Mouse (Mus musculus): ENCODE measurements at regions not wholly inside any gene's neighbourhood (a gene's known extent, or its start where the extent isn't known, plus 50 kb on each side); places are given as distances from the start of the nearest gene placed in this dataset.

DNA sequence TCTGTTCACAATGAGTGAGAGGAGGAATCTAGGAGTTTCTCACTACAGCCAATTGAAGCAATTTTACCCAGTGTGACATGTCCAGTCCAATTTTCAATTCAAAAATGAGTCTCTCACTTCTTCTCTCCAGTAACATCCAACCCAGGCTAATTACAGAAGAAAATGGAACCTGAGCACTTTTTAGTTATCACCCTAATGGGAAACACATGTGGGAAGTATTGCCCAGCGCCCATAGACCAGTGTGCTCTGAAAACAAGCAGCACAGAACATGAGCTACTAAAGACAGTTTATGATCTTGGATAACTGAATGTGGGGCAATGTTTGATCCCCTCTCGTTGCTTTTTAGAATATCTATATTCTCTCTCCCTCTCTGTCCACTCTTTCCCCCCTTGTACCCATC, 70.5 kb upstream of the Efemp1 start:
- no peak for DNase-seq (ENCODE audit: inconsistent ontology term)

DNA sequence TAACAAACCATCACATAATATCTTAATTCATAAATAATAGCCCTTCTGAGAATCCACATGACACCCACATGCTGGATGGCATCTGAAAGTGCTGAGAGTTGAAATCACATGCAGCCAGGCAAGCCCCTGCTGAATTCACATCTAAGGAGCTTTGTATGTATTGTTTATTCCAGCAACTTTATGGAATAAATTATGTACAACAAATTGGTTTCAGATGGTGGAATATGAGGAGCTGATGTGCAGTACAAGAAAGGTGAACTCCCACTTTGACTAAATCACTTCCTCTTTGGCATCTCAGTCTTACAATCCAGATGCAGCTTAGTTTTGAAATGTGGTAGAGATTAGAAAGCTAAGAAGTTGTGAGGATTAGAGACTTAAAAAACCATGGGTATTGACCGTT, 82.2 kb upstream of the Efemp1 start:
- DNase-seq (ENCODE audit: inconsistent ontology term) = no peak

DNA sequence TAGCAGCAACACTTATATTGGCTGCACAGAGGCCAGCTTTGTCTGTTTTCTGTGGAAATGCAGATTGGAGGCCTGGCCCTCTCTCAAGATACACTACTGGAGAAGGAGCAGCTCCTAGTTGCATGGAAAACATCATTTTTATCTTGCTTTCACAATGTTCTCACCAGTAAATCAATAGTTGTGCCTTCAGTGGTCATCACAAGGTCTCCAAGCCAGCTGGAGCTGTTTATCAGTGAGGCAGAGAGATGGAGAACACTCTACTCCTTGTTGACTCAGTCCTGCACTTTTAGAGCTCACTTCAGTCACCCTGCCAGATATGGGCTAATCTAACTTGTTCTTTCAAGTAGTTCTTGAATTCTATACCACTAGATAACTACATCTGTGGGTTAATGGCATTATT, 92.3 kb upstream of the Efemp1 start:
- no peak for DNase-seq (ENCODE audit: inconsistent ontology term)

DNA sequence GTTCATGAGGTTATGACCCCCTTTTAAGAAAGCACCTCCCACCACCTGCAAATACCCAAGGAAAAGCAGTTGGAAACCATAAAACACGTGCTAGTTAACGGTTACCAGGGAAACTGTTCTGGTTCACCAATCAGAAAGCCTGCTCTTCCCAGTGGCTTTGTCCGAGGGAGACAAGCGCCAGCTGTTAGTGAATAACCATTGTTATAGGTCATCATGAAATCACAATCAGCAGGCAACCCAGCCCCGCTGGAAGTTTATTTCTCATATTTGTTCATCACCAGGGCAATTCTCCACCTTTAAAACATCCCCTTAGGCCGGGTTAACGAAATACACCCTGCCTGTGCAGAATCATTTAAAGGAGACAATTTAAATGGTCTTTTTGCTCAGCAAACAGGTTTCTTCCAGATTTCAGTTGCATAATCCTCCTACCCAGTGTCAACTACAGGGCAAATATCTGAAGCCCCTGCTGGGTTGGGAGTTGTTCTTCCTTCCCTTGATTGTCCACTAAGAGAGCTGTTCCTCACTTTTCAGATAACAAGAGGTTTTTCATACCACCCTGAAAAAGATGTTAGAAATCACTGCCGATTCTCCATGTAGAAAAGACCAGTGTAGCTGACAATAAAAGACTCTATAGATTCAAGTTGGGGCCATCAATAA, 117.9 kb upstream of the Efemp1 start:
- peak; percentile 69 for DNase-seq (ENCODE audit: inconsistent ontology term)

DNA sequence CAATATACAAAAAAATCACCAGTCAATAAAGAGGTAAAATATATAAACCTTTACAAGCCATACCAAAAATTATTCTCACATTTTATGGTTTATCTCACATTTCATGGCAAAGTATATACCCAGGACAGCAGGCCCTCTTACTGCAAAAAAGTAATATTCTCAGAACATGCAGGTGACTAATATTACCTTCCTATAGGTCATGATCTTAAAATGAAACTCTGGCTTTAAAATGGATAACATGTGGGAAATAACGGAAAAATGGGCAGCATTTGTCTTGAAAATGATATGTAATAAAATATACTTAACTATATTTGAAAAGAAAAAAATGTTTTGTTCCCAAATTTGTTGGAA, 118.4 kb upstream of the Efemp1 start:
- no peak for DNase-seq (ENCODE audit: inconsistent ontology term)

DNA sequence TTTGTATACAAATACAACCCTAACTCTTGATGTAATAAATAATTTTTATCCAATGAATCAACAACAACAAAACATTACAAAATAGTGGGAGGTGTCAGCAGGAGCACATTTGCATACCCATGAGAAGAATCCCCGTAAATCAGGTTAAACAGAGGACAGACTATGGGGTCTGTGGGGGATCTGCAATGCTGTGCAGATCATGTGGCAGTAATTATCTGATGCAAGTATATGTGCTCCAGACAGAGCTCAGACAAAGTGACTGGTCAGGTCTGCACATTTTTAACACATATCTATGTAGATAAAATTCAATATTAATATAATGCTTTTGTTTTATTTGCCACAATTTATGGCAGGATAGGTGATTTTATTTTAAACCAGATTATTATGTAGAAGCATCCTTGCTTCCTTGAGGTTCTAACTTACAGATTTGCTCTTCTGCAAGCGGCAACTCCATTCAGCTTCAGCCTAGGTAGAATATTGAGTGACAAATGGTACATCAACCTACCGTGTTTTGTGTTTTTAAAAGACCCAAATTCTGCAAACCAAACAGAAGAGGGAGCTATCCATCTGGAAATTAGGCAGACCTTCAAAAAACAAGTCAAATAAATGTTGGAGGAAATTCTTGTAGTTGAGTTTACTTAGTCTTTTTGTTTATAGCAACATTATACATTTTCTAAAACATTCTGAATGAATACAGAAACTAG, 119.0 kb upstream of the Efemp1 start:
- DNase-seq (ENCODE audit: inconsistent ontology term) = peak; percentile 55

DNA sequence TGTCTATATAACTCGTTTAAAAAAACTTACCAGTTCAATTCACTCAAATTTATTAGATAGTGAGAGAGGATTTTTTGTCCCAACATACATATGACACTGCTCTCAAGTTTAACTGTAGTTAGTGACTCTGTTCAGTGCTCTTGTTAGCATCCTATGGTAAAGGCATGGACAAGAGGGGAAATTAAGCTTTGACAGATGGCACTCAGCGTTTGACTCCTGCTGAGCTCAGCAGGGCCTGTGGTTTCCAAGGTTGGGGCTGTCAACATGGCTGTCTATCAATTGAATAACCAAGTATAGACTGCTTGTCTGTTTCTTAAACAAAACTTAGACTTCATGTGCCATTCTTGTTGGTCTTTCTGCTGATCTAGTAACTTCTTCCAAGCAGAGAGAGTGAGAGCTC, 122.9 kb upstream of the Efemp1 start:
- DNase-seq (ENCODE audit: inconsistent ontology term) = no peak

DNA sequence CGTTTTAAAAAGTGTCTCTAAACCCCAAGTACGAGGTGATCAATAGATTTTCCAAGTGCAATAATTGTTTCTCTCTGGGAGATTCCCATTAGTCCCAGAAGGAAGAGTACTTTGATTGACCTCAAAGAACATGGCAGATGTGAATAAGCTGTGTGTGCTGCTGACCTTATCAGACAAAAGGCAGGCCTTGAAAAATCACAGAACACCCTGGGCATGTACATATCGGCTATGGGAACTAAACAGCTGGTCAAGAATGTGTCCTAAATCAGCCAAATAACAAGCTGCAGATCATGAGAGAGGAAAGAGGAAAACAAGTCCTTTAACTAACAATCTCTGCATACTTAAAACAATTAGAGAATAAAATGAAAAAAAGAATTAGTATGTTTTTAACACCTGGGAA, 125.4 kb upstream of the Ccdc85a start:
- no peak for DNase-seq (ENCODE audit: inconsistent ontology term)

DNA sequence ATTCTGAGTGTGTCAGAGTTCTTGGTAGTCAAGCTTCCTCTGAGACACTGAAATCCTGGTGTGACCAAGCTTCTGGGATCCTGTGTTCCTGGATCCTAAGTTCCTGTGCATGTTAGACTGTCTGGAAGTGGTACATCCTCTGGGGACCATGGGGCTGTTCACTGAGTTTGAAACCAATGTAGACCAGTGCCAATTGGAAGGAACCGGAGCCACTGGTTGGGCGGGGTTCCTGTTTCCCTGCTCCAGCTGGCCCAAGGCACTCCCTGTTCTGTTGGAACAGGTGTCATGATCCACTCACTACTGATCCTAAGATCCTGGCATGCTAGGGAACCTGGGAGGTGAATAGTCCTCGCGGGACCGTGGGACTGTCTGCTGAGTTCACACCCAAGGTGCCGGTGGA, 124.3 kb upstream of the Ccdc85a start:
- no peak for DNase-seq (ENCODE audit: inconsistent ontology term)

DNA sequence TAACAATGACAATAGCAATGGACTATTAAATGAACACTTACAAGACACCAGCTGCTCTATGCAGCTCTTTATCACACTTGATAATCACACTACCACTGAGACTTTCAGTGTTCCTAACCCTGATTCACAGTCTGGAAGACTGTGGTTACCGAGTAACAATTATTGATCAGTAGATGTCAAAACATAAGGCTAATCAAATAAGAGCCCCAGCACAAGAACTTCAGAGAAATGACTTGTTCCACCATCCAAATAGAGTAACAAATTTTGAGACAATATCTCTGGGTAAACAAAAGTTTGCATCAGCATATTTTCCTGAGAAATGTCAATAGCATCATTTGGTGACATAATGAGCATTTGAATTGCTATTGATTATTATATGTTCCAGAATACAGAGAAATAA, 118.3 kb upstream of the Ccdc85a start:
- DNase-seq (ENCODE audit: inconsistent ontology term) = no peak

DNA sequence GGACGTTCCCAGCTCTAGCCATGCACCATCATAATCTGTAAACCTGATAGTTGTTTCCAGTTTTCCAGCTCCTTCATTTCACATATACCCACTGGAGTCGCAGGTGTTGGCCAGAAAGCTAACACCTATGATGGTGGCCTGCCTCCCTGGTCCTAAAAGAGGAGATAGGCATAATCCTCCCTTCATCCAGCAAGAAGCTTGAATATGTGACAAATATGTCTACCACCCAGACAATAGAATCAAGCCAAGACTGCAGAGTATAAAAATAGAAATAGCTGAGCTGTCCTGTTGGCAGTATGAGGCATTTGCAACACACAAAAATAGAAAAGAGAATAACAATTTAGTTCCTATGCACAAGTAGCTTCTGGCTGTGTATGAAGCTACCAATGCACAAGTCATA, 117.3 kb upstream of the Ccdc85a start:
- DNase-seq (ENCODE audit: inconsistent ontology term) = no peak

DNA sequence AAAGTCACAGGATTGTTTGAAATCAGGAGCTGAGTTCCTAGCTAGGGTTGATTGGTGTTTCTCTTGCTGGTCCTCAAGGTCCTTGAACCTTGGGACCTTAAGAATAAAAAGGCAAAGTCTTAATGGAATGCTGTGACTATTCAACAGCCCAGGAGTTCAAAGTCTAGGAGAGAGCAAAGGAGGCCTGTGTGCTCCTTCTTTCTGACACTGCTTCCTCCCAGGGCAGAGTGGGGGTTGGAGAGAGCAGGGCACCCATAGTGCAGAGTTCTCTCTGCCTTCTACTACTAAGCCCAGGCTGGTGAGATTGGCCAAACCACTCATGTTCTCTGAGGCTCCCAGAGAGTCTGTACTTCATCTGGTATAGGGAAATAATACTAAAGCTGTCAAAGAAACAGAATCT, 115.6 kb upstream of the Ccdc85a start:
- no peak for DNase-seq (ENCODE audit: inconsistent ontology term)

DNA sequence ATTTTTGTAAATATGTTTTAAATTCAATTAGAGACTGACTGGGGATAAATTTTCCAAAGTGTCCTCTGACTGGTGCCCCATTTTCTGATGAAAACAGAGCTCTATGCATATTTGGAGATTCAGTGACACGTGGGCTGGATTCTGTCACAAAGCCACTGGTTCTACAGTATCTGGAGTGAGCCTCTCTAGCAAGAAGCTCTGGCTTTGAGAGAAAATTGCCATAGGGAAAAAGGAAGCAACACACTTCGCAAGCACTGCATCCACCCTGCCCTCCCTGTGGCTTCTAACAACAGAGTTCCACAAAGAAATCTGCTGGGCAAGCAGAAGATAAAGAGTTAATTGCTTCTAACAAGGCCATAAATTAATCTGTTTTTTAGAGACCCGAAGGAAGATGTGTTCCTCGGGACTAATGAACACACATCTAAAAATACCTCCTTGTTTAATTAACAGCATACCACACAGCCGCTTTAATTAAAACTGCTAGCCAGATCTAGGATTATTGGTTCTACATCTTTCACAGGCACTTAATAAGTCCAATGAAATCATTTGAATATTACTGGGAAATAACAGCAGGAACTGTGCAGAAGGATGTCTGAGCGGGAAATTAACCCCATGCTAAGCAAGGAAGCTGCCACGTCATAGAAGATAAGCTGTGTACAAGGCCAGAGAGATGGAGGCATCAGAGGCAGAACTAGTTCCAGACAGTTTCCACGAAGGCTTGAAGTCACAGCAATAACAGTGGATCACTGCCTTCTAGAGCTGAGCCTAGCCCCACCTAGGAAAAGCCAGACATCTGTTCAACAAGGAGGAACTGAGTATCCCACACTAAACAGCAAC, 113.7 kb upstream of the Ccdc85a start:
- DNase-seq (ENCODE audit: inconsistent ontology term) = peak; percentile 22

DNA sequence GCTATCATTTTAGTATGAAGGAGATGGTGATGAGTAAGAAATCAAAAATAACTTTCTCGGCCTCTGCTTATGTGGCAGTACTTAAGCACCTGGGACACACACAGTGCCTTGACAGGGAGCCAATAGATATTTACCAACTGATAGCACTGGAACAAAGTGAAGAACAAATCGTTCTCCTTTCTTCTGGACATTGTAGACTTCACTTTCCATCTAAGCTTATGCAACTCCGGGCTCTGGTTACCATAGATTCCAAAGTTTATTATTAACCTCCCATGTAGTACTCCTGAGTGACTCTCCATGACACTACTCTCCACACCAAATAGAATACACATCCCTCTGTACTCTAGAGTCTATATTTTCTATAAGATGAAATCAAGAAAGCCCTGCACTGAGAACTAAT, 110.9 kb upstream of the Ccdc85a start:
- DNase-seq (ENCODE audit: inconsistent ontology term) = no peak

DNA sequence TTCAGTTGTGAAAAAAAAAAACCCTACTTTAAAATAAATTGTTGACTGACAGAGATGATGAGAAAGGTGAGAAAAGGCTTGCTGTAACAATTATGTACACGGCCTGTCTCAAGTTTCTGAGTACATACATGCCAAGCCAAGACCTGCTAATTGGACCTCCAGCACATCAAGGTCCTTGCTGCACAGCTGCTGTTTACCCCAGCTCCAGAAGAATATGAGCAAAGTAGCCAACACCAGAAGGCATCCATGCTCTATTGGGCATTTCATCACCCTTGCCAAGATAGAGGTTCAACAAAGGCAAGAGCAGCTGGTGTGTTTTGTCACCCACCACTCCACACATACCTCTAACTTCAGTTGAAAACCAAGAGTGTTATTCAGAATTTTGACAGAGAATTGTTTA, 109.2 kb upstream of the Ccdc85a start:
- peak; percentile 30 for DNase-seq (ENCODE audit: inconsistent ontology term)

DNA sequence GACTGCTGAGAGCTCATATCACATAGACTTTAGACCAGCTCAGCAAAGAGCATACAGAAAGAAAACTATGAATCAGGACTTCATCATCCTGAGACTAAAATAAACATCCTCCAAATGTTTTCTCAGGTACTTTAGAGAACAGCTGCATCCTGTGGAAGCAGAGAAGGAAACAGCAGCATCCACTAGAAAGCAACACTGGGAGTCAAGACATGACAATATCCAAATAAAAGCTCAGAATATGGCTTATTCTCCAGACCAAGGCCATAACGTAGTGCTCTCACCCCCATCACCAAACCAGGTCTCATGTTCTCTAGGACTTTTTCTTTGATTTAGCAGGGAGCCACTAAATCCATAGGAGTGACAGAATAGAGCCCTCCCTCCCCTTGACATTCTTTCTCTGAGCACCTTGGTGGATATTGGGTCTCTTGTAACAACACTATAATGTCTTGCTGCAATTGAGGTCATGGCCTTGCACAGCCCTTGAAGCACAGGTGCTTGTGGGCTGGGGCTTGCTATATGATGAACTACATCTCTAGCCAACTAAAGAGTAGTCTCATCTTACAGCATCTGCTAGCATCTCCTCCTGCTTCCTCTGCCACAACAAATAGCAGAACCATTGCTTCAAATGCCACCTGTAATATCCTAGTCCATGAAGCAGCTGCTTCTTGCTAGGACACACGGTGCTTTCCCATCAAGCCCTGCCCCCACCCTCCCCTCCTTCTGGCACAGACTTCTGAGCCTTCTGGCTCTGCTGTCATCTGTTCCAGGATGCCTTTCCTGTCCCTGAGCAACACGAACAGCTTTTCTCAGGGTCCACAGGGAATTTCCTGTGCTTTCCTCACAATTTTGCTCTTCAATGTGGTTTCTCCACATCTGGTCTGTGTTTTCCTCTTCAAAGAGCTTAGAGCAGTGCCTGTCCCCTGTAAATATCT, 108.4 kb upstream of the Ccdc85a start:
- DNase-seq (ENCODE audit: inconsistent ontology term) = peak; percentile 48

DNA sequence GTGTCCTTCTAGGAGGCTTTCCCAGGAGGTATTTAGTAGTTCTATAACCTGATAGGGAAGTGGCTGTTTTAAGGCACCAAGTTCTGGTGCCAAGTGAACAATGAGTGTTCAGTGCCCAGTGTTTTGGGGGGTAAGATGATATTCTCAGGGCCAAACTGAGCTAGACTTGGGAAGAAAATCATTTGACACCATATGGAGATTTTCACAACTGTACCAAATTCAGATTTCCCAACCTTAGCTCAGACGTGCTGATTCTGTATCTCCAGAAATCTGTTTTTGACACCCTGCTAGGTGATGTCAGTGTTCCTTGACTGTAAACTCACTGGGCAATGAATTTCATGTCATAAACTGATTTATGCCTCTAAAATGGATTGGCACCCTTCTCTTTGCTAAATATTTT, 104.3 kb upstream of the Ccdc85a start:
- no peak for DNase-seq (ENCODE audit: inconsistent ontology term)

DNA sequence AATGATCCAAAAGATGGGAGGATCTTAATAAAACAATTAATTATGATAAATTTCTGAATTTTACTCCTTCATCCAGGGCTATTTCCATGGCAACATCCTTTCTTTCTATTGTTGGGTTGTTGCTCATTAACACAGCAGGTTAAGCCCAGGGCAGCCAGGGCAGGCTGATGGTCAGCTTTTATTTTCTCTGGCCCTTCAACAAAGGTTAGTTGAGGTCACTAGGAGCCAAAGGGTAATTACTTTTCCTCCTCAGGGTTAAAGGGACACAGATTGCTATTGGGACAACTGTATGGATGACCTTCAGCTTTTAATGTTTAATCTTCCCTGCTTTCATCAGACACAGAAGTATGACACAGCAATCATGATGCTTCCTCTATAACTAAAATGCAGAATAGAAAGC, 101.3 kb upstream of the Ccdc85a start:
- DNase-seq (ENCODE audit: inconsistent ontology term) = no peak

DNA sequence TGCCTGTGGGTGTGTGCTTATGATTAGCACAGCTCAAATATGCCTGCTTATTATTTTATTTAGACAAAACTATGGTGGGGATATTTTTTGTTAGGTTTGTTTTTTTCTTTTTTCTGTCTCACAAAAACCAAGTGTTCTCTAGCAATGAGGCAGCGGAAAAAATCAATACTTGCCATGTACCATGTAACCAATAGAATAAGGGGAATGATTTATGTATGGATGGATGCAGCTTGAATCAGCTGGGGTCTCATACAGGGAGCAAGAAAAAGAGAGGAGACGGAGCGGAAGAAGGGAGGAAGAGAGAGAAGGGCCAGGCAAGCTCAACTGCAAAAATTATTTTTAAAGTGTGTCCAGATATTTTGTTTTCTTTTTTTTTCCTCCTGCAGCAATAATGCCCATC, 97.2 kb upstream of the Ccdc85a start:
- no peak for DNase-seq (ENCODE audit: inconsistent ontology term)

DNA sequence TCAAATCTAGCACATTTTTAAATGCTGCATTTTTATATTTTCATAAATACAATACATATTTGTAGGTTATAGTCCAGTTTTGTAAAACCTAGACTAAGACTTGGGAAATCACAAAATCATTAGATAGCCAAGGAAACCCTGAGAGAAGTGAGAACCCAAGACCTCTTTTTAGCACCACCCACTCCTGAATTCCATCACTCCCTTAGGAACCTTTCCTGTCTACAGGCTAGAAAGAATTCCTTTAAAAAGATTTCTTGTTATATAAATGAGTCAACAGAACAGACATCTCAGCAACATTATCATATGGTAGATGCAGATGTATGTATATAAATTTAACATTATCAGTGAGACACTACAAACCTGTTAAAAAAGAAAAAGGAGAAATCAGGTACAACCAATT, 86.6 kb upstream of the Ccdc85a start:
- no peak for DNase-seq (ENCODE audit: inconsistent ontology term)

DNA sequence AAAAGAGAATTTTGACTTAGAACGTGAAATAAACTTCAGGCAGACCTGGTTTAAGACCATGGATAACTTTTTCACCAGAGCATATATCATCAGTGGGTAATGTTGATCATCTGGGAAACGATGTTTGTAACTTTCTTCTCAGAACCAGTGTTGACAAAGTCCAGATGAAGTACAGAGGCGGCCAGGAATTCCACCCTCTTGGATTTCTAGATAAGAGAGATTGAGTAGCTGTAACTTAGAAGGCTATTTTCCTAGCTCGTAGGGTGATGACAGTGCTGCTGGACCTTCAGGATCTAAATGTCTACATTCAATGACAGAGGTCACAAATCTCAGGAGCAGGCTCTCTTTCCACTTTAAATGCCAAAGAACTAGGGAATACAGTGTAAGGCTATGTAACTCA, 85.2 kb upstream of the Ccdc85a start:
- DNase-seq (ENCODE audit: inconsistent ontology term) = no peak

DNA sequence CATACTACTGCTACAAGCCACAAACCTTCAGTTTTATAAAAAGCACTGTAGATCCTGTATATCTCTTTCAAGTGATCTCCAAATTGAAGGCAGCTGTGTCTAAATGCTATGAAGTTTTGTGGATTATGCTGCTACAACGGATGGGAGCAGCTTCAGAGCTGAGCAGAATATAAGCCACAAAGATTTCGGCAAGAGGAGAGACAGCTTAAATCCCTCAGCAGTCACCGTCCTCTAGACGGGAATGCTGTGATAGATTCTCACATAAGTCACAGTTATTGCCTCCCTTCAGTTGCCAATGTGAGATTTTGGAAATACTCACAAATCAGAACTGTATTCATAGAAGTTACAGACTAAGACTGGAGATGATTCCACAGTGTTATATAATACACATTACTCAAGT, 76.3 kb upstream of the Ccdc85a start:
- no peak for DNase-seq (ENCODE audit: inconsistent ontology term)
